Mouse (Mus musculus): ENCODE measurements around the gene Dlat. TPM values are rescaled to one million over a fixed set of nuclear protein-coding genes. Genes with fewer than 3 reads are reported as not detected.

Gene Dlat
- total RNA-seq, 2 experiments from 2014 or later, result 122 to 124 TPM

- no peak for DNase-seq (ENCODE audit: low spot score in 2 of 2)
These were observed 64.7 kb downstream of the Dlat start for GRCm38 (mm10) chr9:50594794-50595417.

- DNase-seq (ENCODE audit: low spot score in 2 of 2), result no peak
These were observed 66.0 kb downstream of the Dlat start for GRCm38 (mm10) chr9:50593544-50593943.

- DNase-seq (ENCODE audit: low spot score in 2 of 2), result no peak
These were observed 66.6 kb downstream of the Dlat start for GRCm38 (mm10) chr9:50592955-50593354.

GRCm38 (mm10) chr9:50590856-50591518 is 68.6 kb downstream of the Dlat start:
- DNase-seq (ENCODE audit: low spot score in 2 of 2), result no peak

GRCm38 (mm10) chr9:50586955-50587354 is 72.6 kb downstream of the Dlat start:
- DNase-seq (ENCODE audit: low spot score in 2 of 2), result no peak

GRCm38 (mm10) chr9:50585145-50585818 is 74.3 kb downstream of the Dlat start:
- no peak for DNase-seq (ENCODE audit: low spot score in 2 of 2)

Other genes starting within 250 kb of the Dlat start
- gene Plet1, start 165.3 kb downstream of the Dlat start, total RNA-seq (2021), result under 1 TPM in 1 of 2 experiments, not detected in 1; 0.25 TPM
- gene Pts, start 131.1 kb downstream of the Dlat start, total RNA-seq (2021), result 10 to 100 TPM; 30.7 to 36.7 TPM
- 10 to 100 TPM; 25.1 to 27.9 TPM for gene Il18, start 105.0 kb downstream of the Dlat start, total RNA-seq (2021)
- gene Bco2, start 104.6 kb downstream of the Dlat start, total RNA-seq (2021), result 1 to 10 TPM; 4.0 to 4.1 TPM
- gene Tex12, start 98.5 kb downstream of the Dlat start, total RNA-seq (2021), result not detected
- gene Sdhd, start 56.0 kb downstream of the Dlat start, total RNA-seq (2021), result 100 to 1,000 TPM; 118 to 124 TPM
- 100 to 1,000 TPM; 212 to 222 TPM for gene Timm8b, start 55.9 kb downstream of the Dlat start, total RNA-seq (2021)
- 1 to 10 TPM; 2.3 to 2.8 TPM for gene Pih1d2, start 42.5 kb downstream of the Dlat start, total RNA-seq (2021)
- 10 to 100 TPM; 18.3 to 19.5 TPM for gene Nkapd1, start 42.3 kb downstream of the Dlat start, total RNA-seq (2021)
- 10 to 100 TPM; 77.1 to 84.1 TPM for gene Dixdc1, start 79.7 kb upstream of the Dlat start, total RNA-seq (2021)
- 1 to 10 TPM; 1.2 to 1.5 TPM for gene 2310030G06Rik, start 86.8 kb upstream of the Dlat start, total RNA-seq (2021)
- 100 to 1,000 TPM; 171 to 201 TPM for gene Cryab, start 91.5 kb upstream of the Dlat start, total RNA-seq (2021)
- gene Hspb2, start 92.6 kb upstream of the Dlat start, total RNA-seq (2021), result 1 to 10 TPM in 1 of 2 experiments, under 1 TPM in 1; 0.67 to 1.9 TPM
- 1 to 10 TPM; 5.2 to 5.9 TPM for gene Fdxacb1, start 108.5 kb upstream of the Dlat start, total RNA-seq (2021)
- gene Alg9, start 115.2 kb upstream of the Dlat start, total RNA-seq (2021), result 10 to 100 TPM; 27.3 to 28.0 TPM
- 10 to 100 TPM; 27.4 to 32.7 TPM for gene 1110032A03Rik, start 115.7 kb upstream of the Dlat start, total RNA-seq (2021)
- gene Ppp2r1b, start 185.5 kb upstream of the Dlat start, total RNA-seq (2021), result 10 to 100 TPM; 17.4 to 17.7 TPM

Measured in layer of hippocampus, adult 18-20 months (tissue).